Mouse (Mus musculus): Measurements from ENCODE around the gene Cox5a. TPM values are rescaled to one million over a fixed set of nuclear protein-coding genes. Genes with fewer than 3 reads are reported as not detected.
A peak's percentile ranks its signal among the peaks of the same experiment; 100 is the strongest.

Cox5a gene
- total RNA-seq, 2 experiments from 2014 or later = 514 to 860 TPM

DNA sequence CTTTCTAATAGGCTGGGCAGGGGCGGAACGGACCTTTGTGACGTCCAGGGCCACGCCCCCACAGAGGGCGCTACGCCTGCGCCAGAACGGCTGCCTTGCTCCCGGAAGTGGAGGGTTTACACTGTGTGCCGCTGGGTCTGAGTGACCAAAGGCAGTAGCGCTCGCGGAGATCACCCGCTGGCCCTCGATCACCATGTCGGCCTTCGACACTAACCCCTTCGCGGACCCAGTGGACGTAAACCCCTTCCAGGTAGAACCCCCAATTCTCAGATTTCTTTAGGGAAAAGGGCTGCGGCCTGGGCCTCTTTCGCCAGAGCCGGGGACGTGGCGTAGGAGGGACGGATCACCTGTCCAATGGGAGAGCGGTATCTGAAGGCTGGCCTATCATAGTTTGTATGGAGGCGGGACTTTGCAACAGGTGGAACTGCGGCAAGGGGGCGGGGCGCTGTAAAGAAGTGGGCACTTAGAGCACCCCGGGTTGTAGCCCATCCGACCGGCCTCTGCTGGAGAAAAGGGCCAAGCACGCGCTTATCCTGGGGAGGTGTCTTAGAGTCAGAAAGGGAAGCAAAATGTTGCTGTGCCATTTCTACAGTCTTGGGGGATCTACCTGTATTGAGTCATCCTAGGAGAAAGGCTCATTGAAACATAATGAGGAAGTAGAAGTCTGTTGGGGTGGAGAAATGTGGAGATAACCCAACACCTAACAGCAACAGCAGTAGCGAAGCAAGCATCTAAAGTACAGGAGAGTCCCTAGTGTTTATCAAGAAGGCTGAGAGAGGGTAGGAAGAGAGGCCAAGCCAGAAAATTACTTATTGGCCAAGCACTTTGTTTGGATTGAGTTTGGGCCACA is 40.0 kb downstream of the Cox5a start, which contains the start of gene Scamp2:
Gene Scamp2 (plus strand): TSS at position 83 of the 850 bp plus-strand sequence.
- DNase-seq (ENCODE audit: low spot score in 2 of 2) = peak; percentile 92 to 93

DNA sequence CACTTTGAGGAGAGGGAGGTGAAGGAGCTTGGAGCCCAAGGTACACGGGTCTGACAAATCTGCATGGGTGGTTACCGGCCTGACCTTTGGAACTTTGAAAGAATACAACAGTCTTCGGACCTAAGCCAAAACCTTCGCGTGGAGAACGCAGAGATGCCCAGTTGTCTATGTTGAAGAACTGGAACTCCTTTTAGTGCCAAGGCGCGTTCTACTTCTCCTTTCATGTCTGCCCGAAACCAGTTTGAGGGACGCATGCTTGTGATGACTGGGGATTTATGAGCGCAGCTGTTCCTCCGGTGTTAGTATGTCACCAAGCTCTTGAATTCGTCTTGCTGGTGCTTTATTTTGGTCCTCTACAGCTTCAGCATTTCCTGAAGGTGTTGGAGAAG is 40.6 kb downstream of the Cox5a start:
- no peak for DNase-seq (ENCODE audit: low spot score in 2 of 2)

- DNase-seq (ENCODE audit: low spot score in 2 of 2) = no peak
Measured at GRCm38 (mm10) chr9:57562896-57563372, 41.9 kb downstream of the Cox5a start.

GRCm38 (mm10) chr9:57564609-57565008 is 43.5 kb downstream of the Cox5a start:
- no peak for DNase-seq (ENCODE audit: low spot score in 2 of 2)

GRCm38 (mm10) chr9:57565741-57566221 is 44.7 kb downstream of the Cox5a start:
- no peak for DNase-seq (ENCODE audit: low spot score in 2 of 2)

GRCm38 (mm10) chr9:57566846-57567245 is 45.8 kb downstream of the Cox5a start:
- DNase-seq (ENCODE audit: low spot score in 2 of 2) = no peak

DNA sequence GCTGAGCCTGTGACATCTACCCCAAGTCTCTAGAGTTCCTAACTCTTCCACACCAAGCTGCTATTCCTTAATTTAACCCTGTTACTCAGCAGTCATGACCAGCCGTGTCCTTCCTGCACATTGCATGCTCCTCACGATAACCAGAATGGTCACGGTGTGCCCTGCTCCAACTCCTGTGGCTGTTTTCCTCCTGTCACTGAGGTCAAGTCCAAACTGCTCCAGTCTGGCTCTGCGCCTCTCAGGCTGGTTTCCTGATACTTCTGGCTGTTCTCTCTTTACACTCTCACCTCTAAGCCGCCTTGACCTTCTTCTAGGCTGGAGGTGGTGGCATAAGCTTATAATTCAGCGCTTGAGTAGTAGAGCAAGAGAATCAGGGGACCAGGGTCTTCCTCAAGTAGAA is 47.4 kb downstream of the Cox5a start:
- DNase-seq (ENCODE audit: low spot score in 2 of 2) = no peak

- no peak for DNase-seq (ENCODE audit: low spot score in 2 of 2)
Measured at GRCm38 (mm10) chr9:57574397-57574796, 53.3 kb downstream of the Cox5a start.

DNA sequence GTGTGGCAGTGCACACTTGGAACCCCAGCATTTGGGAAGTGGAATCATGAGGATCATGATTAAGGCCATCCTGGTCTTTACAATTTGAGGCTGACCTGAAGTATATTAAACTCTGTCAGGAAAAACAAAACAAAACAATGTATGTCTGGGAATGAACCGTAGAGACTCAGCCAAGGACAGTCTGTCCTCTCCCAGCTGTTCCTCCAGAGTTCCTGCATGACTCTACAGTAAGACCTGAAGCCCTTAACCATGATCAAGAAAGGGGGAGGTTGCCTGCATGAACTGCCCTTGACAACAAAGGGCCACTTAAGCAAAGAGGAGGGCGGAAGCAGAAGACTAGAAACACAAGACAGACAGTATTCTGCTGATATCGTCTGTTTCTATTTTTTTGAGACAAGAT is 54.5 kb downstream of the Cox5a start:
- no peak for DNase-seq (ENCODE audit: low spot score in 2 of 2)

- no peak for DNase-seq (ENCODE audit: low spot score in 2 of 2)
Measured at GRCm38 (mm10) chr9:57577144-57577849, 56.2 kb downstream of the Cox5a start.

Other genes starting within 250 kb of the Cox5a start
- gene Ppcdc, start 81.2 kb upstream of the Cox5a start, total RNA-seq (2021) = 10 to 100 TPM; 15.0 to 18.0 TPM
- gene Scamp5, start 53.2 kb upstream of the Cox5a start, total RNA-seq (2021) = 10 to 100 TPM in 1 of 2 experiments, 1 to 10 TPM in 1; 7.5 to 13.7 TPM
- 1 to 10 TPM; 1.2 to 1.7 TPM for gene Rpp25, start 17.2 kb upstream of the Cox5a start, total RNA-seq (2021)
- gene Fam219b, start 16.3 kb downstream of the Cox5a start, total RNA-seq (2021) = 10 to 100 TPM; 21.4 to 26.4 TPM
- 10 to 100 TPM; 34.7 to 36.8 TPM for gene Mpi, start 31.5 kb downstream of the Cox5a start, total RNA-seq (2021)
- gene Scamp2, start 39.7 kb downstream of the Cox5a start, total RNA-seq (2021) = 10 to 100 TPM; 51.3 to 61.9 TPM
- 10 to 100 TPM; 12.3 to 13.6 TPM for gene Ulk3, start 68.2 kb downstream of the Cox5a start, total RNA-seq (2021)
- gene Cplx3, start 85.0 kb downstream of the Cox5a start, total RNA-seq (2021) = not detected
- not detected for gene Lman1l, start 99.5 kb downstream of the Cox5a start, total RNA-seq (2021)
- gene Csk, start 132.4 kb downstream of the Cox5a start, total RNA-seq (2021) = 10 to 100 TPM; 62.2 to 89.1 TPM
- under 1 TPM in 1 of 2 experiments, not detected in 1; 0.20 TPM for gene Cyp1a2, start 162.4 kb downstream of the Cox5a start, total RNA-seq (2021)
- 1 to 10 TPM in 1 of 2 experiments, under 1 TPM in 1; 0.17 to 1.0 TPM for gene Cyp1a1, start 166.7 kb downstream of the Cox5a start, total RNA-seq (2021)
- gene Edc3, start 187.3 kb downstream of the Cox5a start, total RNA-seq (2021) = 1 to 10 TPM; 7.1 to 8.7 TPM
- gene Clk3, start 244.6 kb downstream of the Cox5a start, total RNA-seq (2021) = 10 to 100 TPM; 63.6 to 74.9 TPM

Data from adrenal gland, adult 18-20 months (tissue).